Mouse (Mus musculus) testis, adult 2 months (tissue): Measurements from ENCODE around the gene Adcy9. TPM values are rescaled to one million over a fixed set of nuclear protein-coding genes. Genes with fewer than 3 reads are reported as not detected.

ENCODE experiments used
- H3K27ac ChIP-seq: fragments of 200-500 bp; 2 replicates; pipeline ENCODE4 v1.5.1; 2012; ENCODE audit warnings: low read depth, low read length; ENCODE audit not compliant: control insufficient read depth, insufficient read depth
- H3K27me3 ChIP-seq: fragments of 200-500 bp; 2 replicates; pipeline ENCODE4 v1.6.1; 2012; ENCODE audit warnings: mild to moderate bottlenecking, low read length, moderate library complexity; ENCODE audit not compliant: control insufficient read depth, insufficient read depth
- H3K36me3 ChIP-seq: fragments of 200-500 bp; 2 replicates; pipeline ENCODE4 v1.6.1; 2012; ENCODE audit warnings: mild to moderate bottlenecking, low read length; ENCODE audit not compliant: control insufficient read depth, insufficient read depth
- H3K4me1 ChIP-seq: fragments of 200-500 bp; 2 replicates; pipeline ENCODE4 v1.6.1; 2012; ENCODE audit warnings: low read length; ENCODE audit not compliant: control insufficient read depth, insufficient read depth
- H3K4me3 ChIP-seq: fragments of 200-500 bp; 2 replicates; pipeline ENCODE4 v1.5.1; 2012; ENCODE audit warnings: low read depth, mild to moderate bottlenecking, low read length, moderate library complexity, mixed read lengths; ENCODE audit not compliant: control insufficient read depth
- CTCF ChIP-seq: fragments of 200-500 bp; IDR thresholded peaks from 2 replicates; pipeline ENCODE4 v1.5.1; 2012; ENCODE audit warnings: low read depth, mild to moderate bottlenecking, inconsistent platforms, low read length, moderate library complexity; ENCODE audit not compliant: control insufficient read depth, insufficient read depth, insufficient replicate concordance
- POLR2A ChIP-seq: fragments of 200-500 bp; IDR thresholded peaks from 2 replicates; pipeline ENCODE4 v1.6.1; 2012; ENCODE audit warnings: low read depth, mild to moderate bottlenecking, inconsistent platforms, low read length, moderate library complexity; ENCODE audit not compliant: control insufficient read depth
- polyA plus RNA-seq: library from polyadenylated mRNA; depleted of rRNA; stranded (reverse); fragments of >200 nt; gene quantifications from 2 replicates; pipeline ENCODE4 v1.2.3, GENCODE M21; 2012

The Adcy9 gene
- polyA plus RNA-seq, 1 experiment = 3.4 TPM

DNA sequence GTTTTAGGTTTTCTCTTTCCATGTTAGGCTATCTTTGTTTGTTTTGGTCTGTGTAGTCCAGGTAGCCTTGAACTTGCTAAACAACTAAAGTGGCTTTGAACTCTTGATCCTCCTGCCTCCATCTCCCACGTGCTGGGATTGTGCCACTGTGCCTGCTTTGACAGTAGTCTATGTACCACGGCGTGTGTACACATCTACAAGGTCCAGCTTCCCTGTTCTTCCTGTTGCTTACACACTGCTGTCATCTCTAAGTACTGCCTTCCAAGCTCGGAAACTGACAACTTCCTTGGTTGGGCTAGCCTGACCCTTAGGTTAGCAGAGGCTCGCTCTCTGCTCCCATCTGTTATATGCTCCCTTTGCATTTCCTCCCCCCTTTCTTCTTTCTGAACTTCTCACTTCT, 116.7 kb downstream of the Adcy9 start:
- no peak overlapping the region for H3K27ac ChIP-seq
- H3K36me3 ChIP-seq = no peaks in the 10 kb centered on the region
- no peaks in the 10 kb centered on the region for H3K4me1 ChIP-seq
- H3K27me3 ChIP-seq = no peaks in the 10 kb centered on the region
- H3K4me3 ChIP-seq = no peak overlapping the region
- TF ChIP-seq POLR2A = no peak
- TF ChIP-seq CTCF = no peak

DNA sequence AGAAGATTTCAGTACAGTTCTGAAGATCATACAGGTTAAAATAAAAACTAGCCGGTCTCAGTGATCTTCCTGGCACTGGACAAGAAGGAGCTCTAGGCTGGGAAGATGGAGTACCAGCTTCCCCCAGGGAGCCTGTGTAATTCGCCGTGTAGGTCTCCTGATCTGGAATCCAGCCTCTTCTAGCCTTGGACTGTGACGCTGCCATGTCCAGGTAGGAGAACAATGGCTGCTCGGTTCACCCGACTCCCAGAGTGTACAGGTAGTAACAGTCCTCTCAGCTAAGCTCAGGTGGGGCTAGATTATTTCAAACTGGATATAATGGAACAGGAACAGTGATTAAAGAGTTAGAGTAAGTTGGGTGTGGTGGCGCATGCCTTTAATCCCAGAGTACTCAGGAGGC, 120.0 kb downstream of the Adcy9 start:
- TF ChIP-seq POLR2A (no peak), CTCF (no peak)
- Histone ChIP-seq H3K36me3 (no peaks in the 10 kb centered on the region), H3K4me1 (no peaks in the 10 kb centered on the region), H3K27ac (no peak overlapping the region), H3K27me3 (no peaks in the 10 kb centered on the region), H3K4me3 (no peak overlapping the region)

DNA sequence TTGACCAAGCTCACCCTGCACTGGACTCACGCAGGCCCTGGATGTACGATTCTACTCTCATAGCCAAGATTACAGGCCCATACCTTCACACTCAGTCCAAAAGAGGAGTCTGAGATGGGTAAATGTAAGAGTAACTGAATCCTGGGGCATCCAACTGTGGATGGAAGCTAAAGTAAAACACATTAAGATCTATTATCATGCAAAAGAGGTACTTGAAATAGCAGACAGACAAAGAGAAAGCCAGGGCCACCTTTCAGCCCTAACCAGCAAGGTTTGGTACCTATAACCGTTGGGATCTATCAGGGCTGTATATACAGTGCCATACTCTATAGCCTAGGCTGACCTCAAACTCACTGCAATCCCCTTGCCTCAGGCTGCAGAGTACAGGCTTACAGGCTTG, 127.0 kb downstream of the Adcy9 start:
- TF ChIP-seq POLR2A (no peak), CTCF (no peak)
- H3K36me3 ChIP-seq = no peaks in the 10 kb centered on the region
- no peaks in the 10 kb centered on the region for H3K4me1 ChIP-seq
- H3K4me3 ChIP-seq = no peak overlapping the region
- no peaks in the 10 kb centered on the region for H3K27me3 ChIP-seq
- H3K27ac ChIP-seq = no peak overlapping the region

DNA sequence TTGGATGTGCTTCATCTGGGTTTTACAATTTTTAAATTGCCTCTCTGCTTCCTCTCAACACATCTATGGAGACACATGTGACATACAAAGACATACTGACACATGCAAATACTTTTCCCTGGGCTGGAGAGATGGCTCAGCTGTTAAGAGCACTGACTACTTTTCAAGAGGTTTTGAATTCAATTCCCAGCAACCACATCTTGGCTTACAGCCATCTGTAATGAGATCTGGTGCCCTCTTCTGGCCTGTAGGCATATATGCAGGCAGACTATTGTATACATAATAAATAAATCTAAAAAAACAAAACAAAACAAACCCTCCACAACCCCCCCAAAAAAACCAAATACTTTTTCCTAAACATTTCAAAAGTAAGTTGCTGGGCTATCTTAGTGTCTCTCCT, 130.8 kb downstream of the Adcy9 start:
- Histone ChIP-seq H3K27me3 (no peaks in the 10 kb centered on the region), H3K4me1 (no peaks in the 10 kb centered on the region), H3K27ac (no peak overlapping the region), H3K4me3 (no peak overlapping the region), H3K36me3 (no peaks in the 10 kb centered on the region)
- TF ChIP-seq CTCF (no peak), POLR2A (no peak)

DNA sequence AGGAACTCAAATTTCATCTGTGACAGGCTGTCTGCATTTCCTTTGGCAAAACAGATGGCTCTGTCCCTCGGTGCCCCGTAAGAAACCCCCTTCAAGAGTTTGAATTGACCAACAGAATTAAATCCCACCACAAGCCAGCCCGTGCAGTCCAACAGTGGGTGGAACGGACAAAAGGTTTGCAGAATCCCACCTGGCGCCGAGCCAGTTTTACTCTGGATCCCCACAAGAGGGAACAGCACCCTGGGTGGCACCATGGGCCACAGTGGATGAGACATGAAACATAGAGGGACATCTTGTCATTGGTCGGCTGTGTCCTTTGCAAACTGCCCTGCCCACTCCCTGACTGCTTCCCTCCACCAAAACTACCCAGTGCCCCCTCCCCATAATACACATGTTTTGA, 133.7 kb downstream of the Adcy9 start:
- no peak overlapping the region for H3K4me3 ChIP-seq
- no peaks in the 10 kb centered on the region for H3K4me1 ChIP-seq
- no peaks in the 10 kb centered on the region for H3K36me3 ChIP-seq
- no peaks in the 10 kb centered on the region for H3K27me3 ChIP-seq
- no peak overlapping the region for H3K27ac ChIP-seq
- TF ChIP-seq CTCF (no peak), POLR2A (no peak)

DNA sequence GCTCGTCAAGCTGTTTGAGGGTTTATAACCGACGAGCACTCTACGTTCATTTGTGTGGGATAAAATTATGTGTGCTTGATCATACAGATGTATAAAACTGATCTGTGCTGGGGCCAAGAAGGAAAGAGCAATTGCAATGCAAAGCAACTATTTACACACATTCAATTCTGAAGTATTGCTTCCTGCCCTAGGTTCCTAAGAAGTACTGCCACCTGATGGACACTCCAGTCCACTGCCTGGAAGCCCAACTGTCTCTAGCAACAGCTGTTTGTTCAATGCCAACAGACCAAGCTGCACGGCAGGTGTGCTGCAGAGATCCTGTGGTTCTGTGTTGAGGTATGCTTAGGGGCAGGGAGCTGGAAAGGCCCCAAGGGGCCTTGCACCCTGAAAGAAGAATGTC, 135.0 kb downstream of the Adcy9 start:
- no peaks in the 10 kb centered on the region for H3K4me1 ChIP-seq
- no peak overlapping the region for H3K4me3 ChIP-seq
- H3K27me3 ChIP-seq = no peaks in the 10 kb centered on the region
- H3K36me3 ChIP-seq = no peaks in the 10 kb centered on the region
- TF ChIP-seq CTCF (peak; percentile 15; the same call in 1 of the 2 replicates), POLR2A (no peak)
- H3K27ac ChIP-seq = no peak overlapping the region

DNA sequence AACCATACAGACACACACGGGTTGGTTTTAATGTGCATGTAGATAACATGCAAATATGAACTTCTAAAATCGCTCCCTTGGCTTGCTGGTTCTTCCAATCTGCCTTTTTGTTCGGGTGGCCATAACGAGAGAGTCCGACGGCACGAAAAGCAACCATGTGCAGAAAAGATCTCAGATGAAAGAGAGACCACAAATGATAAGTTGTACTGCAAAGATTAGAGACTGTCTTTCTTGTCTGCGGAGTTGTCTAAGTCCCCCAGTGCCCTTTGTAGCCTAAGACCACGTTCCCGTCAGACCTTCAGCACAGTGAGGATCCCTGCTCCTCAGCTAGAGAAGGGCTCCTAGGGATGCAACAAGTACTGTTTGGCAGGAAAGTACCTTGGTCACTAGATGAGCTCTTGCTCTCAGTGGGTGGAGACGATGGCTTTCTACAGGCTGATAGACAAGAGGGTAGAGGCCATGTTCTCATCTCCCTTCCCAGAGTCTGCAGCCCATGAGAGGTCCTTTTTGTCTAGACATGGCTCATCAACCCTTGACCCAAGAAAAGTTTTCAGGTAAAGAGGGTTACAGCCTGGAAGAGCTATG, 136.9 kb downstream of the Adcy9 start:
- no peaks in the 10 kb centered on the region for H3K36me3 ChIP-seq
- H3K27me3 ChIP-seq = no peaks in the 10 kb centered on the region
- no peak for TF ChIP-seq CTCF
- TF ChIP-seq POLR2A = no peak
- no peaks in the 10 kb centered on the region for H3K4me1 ChIP-seq
- H3K4me3 ChIP-seq = no peak overlapping the region
- H3K27ac ChIP-seq = no peak overlapping the region

DNA sequence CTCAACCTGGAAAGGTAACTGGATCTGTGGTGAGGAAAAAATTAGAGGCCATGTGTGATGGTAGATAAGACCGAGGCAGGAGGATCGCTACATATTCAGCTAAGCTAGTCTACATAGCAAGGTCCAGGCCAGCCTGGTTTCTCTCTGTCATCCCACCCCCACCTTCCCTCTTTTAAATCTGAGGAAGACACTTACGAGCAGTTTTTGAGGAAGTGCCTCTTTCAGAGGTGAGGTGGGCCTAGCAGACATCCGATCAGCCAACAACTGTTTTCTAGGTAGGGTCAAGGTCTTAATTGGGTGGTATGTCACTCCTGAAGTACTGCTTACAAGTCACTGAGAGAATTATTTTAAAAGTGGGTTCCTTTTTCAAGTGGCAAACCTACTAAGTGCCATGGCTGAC, 138.8 kb downstream of the Adcy9 start:
- Histone ChIP-seq H3K36me3 (no peaks in the 10 kb centered on the region), H3K27me3 (no peaks in the 10 kb centered on the region), H3K4me3 (no peak overlapping the region), H3K4me1 (no peaks in the 10 kb centered on the region), H3K27ac (no peak overlapping the region)
- no peak for TF ChIP-seq CTCF

DNA sequence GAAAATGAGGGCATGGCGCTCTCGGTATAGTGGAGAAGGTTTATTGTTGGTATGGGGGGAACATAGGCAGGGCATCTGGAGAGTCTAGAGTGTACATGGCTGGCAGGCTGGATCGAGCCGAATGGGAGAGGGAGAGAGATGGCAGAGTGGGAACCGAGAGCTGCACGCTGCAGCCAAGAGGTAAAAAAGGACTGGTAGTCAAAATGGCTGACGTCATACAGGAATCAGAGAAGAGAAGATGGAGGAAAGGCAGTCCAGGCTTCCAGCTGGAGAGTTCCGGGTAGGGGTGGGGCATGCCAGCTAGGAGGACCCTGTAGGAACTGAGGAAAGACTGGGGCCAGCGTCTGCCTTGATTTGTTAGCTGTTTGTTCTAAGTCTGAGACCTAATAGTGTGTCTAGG, 139.3 kb downstream of the Adcy9 start:
- Histone ChIP-seq H3K4me3 (no peak overlapping the region), H3K27ac (no peak overlapping the region), H3K4me1 (no peaks in the 10 kb centered on the region), H3K36me3 (no peaks in the 10 kb centered on the region), H3K27me3 (no peaks in the 10 kb centered on the region)
- TF ChIP-seq POLR2A (no peak), CTCF (no peak)
